Mouse (Mus musculus): ENCODE results near the gene Vti1a. TPM values are rescaled to one million over a fixed set of nuclear protein-coding genes. Genes with fewer than 3 reads are reported as not detected.
A peak's percentile ranks its signal among the peaks of the same experiment; 100 is the strongest.

The Vti1a gene
- 57.6 to 105 TPM (median 67.7 TPM) in 3 replicates for total RNA-seq (2017)

GRCm38 (mm10) chr19:55316109-55316714 is at the start of gene Vti1a:
Gene Vti1a (plus strand): TSS chr19:55316295.
- ATAC-seq (replicated peaks; ENCODE audit: insufficient number of reproducible peaks, low FRiP score, low TSS enrichment, poor library complexity, severe bottlenecking), result peak; percentile 73

GRCm38 (mm10) chr19:55266786-55267185 is 49.3 kb upstream of the Vti1a start:
- ATAC-seq (replicated peaks; ENCODE audit: insufficient number of reproducible peaks, low FRiP score, low TSS enrichment, poor library complexity, severe bottlenecking), result no peak

GRCm38 (mm10) chr19:55268150-55268549 is 47.9 kb upstream of the Vti1a start:
- no peak for ATAC-seq (replicated peaks; ENCODE audit: insufficient number of reproducible peaks, low FRiP score, low TSS enrichment, poor library complexity, severe bottlenecking)

- ATAC-seq (replicated peaks; ENCODE audit: insufficient number of reproducible peaks, low FRiP score, low TSS enrichment, poor library complexity, severe bottlenecking), result no peak
Observed at GRCm38 (mm10) chr19:55269051-55269450, 47.0 kb upstream of the Vti1a start.

GRCm38 (mm10) chr19:55271448-55271847 is 44.6 kb upstream of the Vti1a start:
- ATAC-seq (replicated peaks; ENCODE audit: insufficient number of reproducible peaks, low FRiP score, low TSS enrichment, poor library complexity, severe bottlenecking), result no peak

DNA sequence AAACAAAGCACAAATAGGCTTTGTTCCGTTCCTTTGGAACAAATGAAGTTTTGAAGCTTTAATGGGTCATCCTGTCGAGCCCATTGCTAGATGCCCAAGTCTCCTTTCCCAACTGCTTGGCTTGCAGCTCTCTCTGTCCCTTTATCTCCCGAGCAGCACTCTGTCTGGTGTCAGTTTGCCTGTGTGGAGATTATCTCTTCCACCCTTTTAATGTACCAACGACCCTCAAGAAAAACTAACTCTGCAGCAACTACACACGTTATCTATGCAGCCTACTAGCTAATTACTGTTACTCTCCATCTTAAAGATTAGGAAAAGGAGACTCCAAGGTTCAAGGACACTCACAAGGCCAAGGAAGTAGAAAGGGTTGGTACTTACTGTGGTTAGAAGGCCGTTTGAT is 42.8 kb upstream of the Vti1a start:
- ATAC-seq (replicated peaks; ENCODE audit: insufficient number of reproducible peaks, low FRiP score, low TSS enrichment, poor library complexity, severe bottlenecking), result no peak

DNA sequence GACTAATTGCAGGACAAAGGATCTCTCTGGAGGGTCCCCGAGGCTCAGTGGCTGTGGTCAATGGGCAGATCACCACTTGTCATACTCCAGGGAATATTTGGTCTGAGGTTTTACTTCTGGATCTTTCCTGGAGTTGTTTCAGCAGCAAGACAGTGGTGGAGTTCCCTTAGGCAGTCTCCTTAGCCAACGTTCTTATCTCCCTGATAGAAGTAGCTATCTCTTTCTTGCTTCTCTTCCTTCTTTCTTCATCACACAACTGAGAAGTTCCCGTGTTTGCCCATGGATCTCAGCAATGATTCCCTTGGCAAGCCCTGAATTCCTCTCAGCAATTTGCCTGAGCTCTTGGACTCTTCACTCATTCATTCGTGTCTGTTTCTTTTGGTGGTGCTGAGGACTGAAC is 40.0 kb upstream of the Vti1a start:
- ATAC-seq (replicated peaks; ENCODE audit: insufficient number of reproducible peaks, low FRiP score, low TSS enrichment, poor library complexity, severe bottlenecking), result no peak

DNA sequence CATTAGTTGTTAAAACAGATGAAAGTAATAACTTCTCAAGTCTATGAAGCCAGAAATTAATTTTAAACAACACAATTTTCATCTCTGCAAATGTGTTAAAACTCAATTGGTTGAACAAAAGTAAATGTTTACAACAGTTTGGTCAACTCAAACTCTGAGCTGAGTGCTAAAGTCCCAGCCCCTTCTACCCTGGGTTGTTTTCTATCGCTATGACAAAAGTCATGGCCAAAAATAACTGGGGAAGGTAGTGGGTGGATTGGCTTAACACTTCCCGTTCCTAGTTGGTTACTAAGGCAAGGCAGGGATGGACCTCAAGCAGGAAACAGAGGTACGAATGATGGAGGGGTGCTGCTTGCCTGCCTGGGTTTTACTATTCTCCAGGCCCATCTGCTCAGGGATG is 39.3 kb upstream of the Vti1a start:
- ATAC-seq (replicated peaks; ENCODE audit: insufficient number of reproducible peaks, low FRiP score, low TSS enrichment, poor library complexity, severe bottlenecking), result no peak

GRCm38 (mm10) chr19:55284093-55284492 is 32.0 kb upstream of the Vti1a start:
- ATAC-seq (replicated peaks; ENCODE audit: insufficient number of reproducible peaks, low FRiP score, low TSS enrichment, poor library complexity, severe bottlenecking), result no peak

- no peak for ATAC-seq (replicated peaks; ENCODE audit: insufficient number of reproducible peaks, low FRiP score, low TSS enrichment, poor library complexity, severe bottlenecking)
Observed at GRCm38 (mm10) chr19:55286034-55286433, 30.1 kb upstream of the Vti1a start.

DNA sequence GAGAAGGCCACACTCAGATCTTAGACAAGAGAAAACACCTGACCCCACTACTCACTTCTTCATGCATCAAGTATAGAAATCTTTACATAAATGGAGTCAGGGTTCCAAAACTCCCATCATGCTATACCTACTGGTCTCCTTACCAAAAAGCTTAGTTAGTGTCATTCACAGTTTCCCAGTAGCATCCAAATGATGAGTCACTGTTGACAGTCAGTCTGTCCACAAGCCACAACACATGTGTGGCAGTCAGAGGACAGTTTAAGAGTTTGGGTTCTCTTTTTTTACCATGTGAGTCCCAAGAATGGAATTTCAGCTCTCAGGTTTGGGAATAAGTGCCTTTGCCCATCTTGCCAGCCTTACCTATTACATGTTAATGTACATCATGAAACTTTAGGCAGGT is 27.1 kb upstream of the Vti1a start:
- ATAC-seq (replicated peaks; ENCODE audit: insufficient number of reproducible peaks, low FRiP score, low TSS enrichment, poor library complexity, severe bottlenecking), result no peak

GRCm38 (mm10) chr19:55290621-55291270 is 25.3 kb upstream of the Vti1a start:
- no peak for ATAC-seq (replicated peaks; ENCODE audit: insufficient number of reproducible peaks, low FRiP score, low TSS enrichment, poor library complexity, severe bottlenecking)

- ATAC-seq (replicated peaks; ENCODE audit: insufficient number of reproducible peaks, low FRiP score, low TSS enrichment, poor library complexity, severe bottlenecking), result no peak
Observed at GRCm38 (mm10) chr19:55292210-55292850, 23.8 kb upstream of the Vti1a start.

DNA sequence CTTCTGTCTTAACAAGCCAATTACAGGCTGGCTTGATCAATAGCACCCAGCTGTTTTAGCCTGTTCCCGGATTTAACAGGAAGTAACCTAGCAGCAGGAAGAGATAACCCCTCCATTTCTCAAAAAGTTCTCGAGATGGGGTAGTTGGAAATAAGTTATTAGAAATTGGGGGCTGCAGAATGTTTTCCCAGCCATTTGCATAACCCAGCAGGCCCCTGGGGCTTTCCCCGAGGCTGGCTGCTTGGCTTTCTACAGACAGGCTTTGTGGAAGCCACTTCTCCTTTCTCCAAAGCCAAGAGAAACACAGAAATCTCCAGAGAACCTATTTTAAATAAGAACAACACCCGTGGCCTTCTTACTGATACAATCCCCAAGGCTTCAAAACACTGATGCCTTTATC is 22.9 kb upstream of the Vti1a start:
- ATAC-seq (replicated peaks; ENCODE audit: insufficient number of reproducible peaks, low FRiP score, low TSS enrichment, poor library complexity, severe bottlenecking), result no peak

DNA sequence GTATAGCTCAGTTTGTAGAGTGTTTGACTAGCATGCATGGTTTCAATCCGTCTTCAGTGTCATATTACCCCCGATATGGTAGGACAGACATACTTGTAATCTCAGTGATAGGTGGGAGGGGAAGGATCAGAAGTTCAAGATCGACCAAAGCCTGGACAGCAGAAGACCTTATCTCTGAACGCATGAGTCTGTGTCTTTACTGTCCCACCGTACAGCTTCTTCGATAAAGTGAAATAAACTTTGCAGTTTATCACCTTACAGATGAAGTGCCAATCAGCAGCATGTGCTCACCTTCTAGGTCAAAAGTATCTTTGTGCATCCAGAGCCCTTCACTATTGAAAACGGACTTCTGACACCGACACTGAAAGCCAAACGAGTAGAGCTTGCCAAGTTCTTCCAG is 21.0 kb upstream of the Vti1a start:
- no peak for ATAC-seq (replicated peaks; ENCODE audit: insufficient number of reproducible peaks, low FRiP score, low TSS enrichment, poor library complexity, severe bottlenecking)

DNA sequence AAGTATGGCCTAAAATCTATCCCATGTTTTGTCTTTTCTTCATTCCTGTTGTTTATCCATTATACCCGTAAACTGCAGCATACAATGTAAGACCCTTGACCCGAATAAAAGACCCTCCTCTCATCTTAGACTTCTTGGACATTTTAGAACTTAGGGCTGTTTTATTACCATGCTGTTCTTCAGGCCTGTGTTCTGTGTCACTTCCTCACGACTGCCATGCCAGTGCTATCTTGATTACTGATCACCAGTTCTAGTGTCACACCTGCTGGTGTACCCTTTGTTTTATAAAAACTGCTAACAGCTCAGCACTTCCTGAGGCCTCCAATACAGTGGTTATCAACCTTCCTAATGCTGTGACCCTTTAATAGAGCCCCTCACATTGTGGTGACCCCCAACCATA is 20.5 kb upstream of the Vti1a start:
- ATAC-seq (replicated peaks; ENCODE audit: insufficient number of reproducible peaks, low FRiP score, low TSS enrichment, poor library complexity, severe bottlenecking), result no peak

DNA sequence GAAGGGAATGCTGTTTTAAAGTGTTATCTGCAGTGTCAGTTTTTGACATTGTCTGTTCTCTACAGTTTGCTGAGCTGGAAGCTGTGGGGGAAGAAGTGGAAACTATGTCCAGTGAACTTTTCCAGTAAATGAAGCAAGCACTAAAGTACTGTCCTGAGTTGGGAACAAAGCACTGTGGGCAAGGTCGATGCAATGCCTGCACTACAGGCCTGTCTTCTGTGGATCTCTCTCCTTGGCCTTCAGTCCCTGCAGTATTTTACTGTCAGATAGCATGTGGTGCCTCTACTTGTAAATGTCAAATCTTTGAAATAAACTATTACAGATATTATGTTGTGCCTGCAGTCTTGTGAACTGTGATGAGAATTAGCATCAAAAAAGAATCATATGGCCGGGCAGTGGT is 19.8 kb upstream of the Vti1a start:
- ATAC-seq (replicated peaks; ENCODE audit: insufficient number of reproducible peaks, low FRiP score, low TSS enrichment, poor library complexity, severe bottlenecking), result no peak

DNA sequence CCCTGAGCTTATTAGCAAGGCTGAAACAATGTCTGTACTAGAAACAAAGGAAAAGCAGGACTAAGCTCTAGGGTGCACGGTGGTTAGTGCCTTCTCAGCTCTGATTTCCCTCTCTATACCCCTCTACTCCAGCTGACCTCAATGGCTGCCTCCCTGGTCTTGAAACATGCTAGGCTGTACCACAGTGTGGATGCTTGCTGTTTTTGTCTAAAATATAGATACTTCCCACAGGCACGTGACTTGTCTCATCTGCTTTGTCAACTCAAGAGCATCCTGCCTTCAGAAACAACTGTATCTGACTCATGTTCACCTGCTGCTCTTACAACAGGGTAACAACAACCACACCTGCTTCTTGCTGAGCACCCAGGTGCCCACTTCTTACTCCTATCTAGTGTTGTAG is 18.6 kb upstream of the Vti1a start:
- ATAC-seq (replicated peaks; ENCODE audit: insufficient number of reproducible peaks, low FRiP score, low TSS enrichment, poor library complexity, severe bottlenecking), result no peak

- ATAC-seq (replicated peaks; ENCODE audit: insufficient number of reproducible peaks, low FRiP score, low TSS enrichment, poor library complexity, severe bottlenecking), result no peak
Observed at GRCm38 (mm10) chr19:55297961-55298360, 18.1 kb upstream of the Vti1a start.

GRCm38 (mm10) chr19:55299378-55299777 is 16.7 kb upstream of the Vti1a start:
- ATAC-seq (replicated peaks; ENCODE audit: insufficient number of reproducible peaks, low FRiP score, low TSS enrichment, poor library complexity, severe bottlenecking), result no peak; the same call in 1 of the 2 replicates

Data from monocyte, adult 5-6 weeks (primary cell).